Mouse (Mus musculus): ENCODE results near the gene Syn3. TPM values are rescaled to one million over a fixed set of nuclear protein-coding genes. Genes with fewer than 3 reads are reported as not detected.

The Syn3 gene
- polyA plus RNA-seq, 2 experiments = 1.9 to 2.0 TPM

DNA sequence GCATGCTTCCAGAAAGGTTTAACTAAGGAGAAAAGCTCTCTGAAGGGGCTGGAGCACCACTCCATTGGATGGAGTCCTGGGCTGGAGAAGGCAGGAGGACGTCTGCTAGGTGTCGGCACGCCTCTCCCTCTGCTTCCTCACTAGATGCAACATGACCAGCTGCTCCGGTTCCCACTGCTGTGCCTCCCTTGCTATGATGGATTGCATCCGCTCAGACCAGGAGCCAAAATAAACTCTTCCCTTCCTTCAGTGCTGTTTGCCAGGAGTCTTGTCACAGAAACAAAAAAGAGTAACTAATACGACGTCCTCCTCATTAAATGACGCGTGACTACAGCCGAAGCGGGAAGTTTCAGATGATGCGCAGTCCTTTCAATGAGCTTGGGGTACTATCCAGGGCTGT lies 129.9 kb downstream of the Syn3 start:
- no peak overlapping the region for H3K4me3 ChIP-seq (replicated peaks; ENCODE audit: low read length)
- H3K4me2 ChIP-seq (replicated peaks; ENCODE audit: low read depth, low read length, severe bottlenecking) = no peak overlapping the region
- WGBS = 69% methylated on average over 12 of the region's 12 CpGs
- H3K9ac ChIP-seq (ENCODE audit: low read depth, low read length, severe bottlenecking) = no peak overlapping the region
- no peak for TF ChIP-seq POLR2A (IDR thresholded peaks at IDR 0.05; ENCODE audit: borderline replicate concordance, extremely low read depth, insufficient read depth, insufficient read length)
- H3K9me3 ChIP-seq (ENCODE audit: control insufficient read depth, low read length) = no peaks in the 10 kb centered on the region
- no peaks in the 10 kb centered on the region for H3K36me3 ChIP-seq (ENCODE audit: control insufficient read depth, insufficient read depth, low read length)
- ATAC-seq (ENCODE audit: low FRiP score, low read depth) = no peak
- H3K4me1 ChIP-seq (ENCODE audit: control insufficient read depth, insufficient read depth, low read length) = peaks cover 36% of the 10 kb centered on the region
- no peak for DNase-seq (ENCODE audit: low spot score)
- H3K27me3 ChIP-seq (ENCODE audit: control insufficient read depth, insufficient read depth, low read length) = no peaks in the 10 kb centered on the region
- H3K27ac ChIP-seq (replicated peaks; ENCODE audit: low read depth, low read length) = no peak overlapping the region

DNA sequence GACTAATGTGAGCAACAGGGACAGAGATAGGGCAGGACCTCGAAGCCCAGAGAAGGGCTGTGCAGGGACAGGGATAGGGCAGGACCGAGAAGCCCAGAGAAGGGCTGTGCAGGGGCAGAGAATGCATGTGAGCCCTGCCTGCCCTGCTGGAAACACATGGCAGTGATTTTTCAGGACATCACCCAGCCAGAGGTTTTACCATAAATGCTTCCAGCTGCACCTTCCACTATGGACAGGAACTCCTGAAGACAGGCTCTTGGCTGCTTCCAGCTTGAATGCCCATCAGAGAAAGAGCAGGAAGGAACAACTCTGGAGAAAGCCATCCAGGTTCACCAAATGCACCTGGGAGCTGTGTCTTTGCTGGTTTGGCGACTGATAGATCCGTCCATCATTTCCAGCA lies 131.3 kb downstream of the Syn3 start:
- DNase-seq (ENCODE audit: low spot score) (no peak), ATAC-seq (ENCODE audit: low FRiP score, low read depth) (no peak)
- Histone ChIP-seq H3K27me3 (ENCODE audit: control insufficient read depth, insufficient read depth, low read length) (no peaks in the 10 kb centered on the region), H3K4me2 (replicated peaks; ENCODE audit: low read depth, low read length, severe bottlenecking) (no peak overlapping the region), H3K4me3 (replicated peaks; ENCODE audit: low read length) (no peak overlapping the region), H3K9me3 (ENCODE audit: control insufficient read depth, low read length) (no peaks in the 10 kb centered on the region), H3K4me1 (ENCODE audit: control insufficient read depth, insufficient read depth, low read length) (peaks cover 36% of the 10 kb centered on the region), H3K36me3 (ENCODE audit: control insufficient read depth, insufficient read depth, low read length) (no peaks in the 10 kb centered on the region), H3K9ac (ENCODE audit: low read depth, low read length, severe bottlenecking) (no peak overlapping the region), H3K27ac (replicated peaks; ENCODE audit: low read depth, low read length) (no peak overlapping the region)
- WGBS = 55% methylated on average over 4 of the region's 4 CpGs
- no peak for TF ChIP-seq POLR2A (IDR thresholded peaks at IDR 0.05; ENCODE audit: borderline replicate concordance, extremely low read depth, insufficient read depth, insufficient read length)

DNA sequence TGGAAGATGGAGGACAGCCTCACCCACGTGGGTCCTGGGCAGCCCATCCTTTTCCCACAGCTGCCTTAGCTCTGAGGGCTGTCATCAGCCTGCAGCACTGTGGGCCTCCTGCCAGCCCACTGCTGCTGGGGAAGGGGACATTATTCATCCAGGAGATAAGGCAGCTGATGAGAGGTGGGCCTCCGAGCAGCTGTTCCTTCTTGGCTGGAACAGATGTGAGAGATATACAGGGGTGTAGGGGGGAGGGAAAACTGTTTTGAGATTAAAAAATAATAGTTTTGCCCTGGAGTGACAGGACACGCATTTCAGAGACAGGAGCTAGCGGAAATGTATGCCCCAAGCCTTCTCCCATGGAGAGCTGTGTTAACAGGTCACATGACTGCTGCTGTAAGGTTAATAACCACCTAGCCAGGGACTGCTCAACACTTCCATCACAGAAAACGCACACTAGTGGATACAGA lies 133.0 kb downstream of the Syn3 start:
- Histone ChIP-seq H3K4me2 (replicated peaks; ENCODE audit: low read depth, low read length, severe bottlenecking) (no peak overlapping the region), H3K27ac (replicated peaks; ENCODE audit: low read depth, low read length) (no peak overlapping the region), H3K36me3 (ENCODE audit: control insufficient read depth, insufficient read depth, low read length) (no peaks in the 10 kb centered on the region), H3K4me1 (ENCODE audit: control insufficient read depth, insufficient read depth, low read length) (peaks cover 34% of the 10 kb centered on the region), H3K9me3 (ENCODE audit: control insufficient read depth, low read length) (no peaks in the 10 kb centered on the region), H3K9ac (ENCODE audit: low read depth, low read length, severe bottlenecking) (no peak overlapping the region), H3K27me3 (ENCODE audit: control insufficient read depth, insufficient read depth, low read length) (no peaks in the 10 kb centered on the region), H3K4me3 (replicated peaks; ENCODE audit: low read length) (no peak overlapping the region)
- ATAC-seq (ENCODE audit: low FRiP score, low read depth) (peak; percentile 84), DNase-seq (ENCODE audit: low spot score) (peak; percentile 79)
- TF ChIP-seq POLR2A (IDR thresholded peaks at IDR 0.05; ENCODE audit: borderline replicate concordance, extremely low read depth, insufficient read depth, insufficient read length) = no peak
- 34% methylated on average over 5 of the region's 5 CpGs for WGBS

DNA sequence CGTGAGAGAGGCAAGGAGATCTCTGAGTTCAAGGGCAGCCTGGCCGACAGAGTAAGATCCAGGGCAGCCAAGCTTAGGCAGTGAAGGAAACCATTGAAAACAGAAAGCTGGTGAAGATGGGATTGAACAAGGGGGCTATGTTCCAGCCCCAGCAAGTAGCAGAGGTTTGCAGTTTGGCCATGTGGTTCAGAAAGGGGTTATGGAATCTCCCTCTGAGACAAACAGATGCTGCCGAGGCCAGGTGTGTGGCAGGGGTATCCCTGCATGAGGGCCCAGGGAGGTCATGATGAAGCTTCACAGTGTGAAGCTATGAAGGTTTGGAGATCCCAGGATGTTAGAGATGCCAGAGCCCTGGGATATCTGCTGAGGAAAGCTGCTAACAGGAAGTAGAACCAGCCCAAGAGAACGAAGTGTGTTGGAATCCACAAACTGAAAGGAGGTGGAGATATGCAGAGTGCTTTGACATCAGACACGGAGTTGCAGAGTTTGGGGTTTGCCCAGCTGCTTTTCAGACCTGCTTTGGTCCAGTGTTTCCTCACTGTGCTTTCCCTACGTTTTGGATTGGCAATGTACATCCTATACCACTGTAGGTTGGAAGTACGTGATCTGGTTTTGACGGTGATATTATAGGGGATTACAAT lies 134.9 kb downstream of the Syn3 start:
- Histone ChIP-seq H3K4me2 (replicated peaks; ENCODE audit: low read depth, low read length, severe bottlenecking) (no peak overlapping the region), H3K4me3 (replicated peaks; ENCODE audit: low read length) (no peak overlapping the region), H3K9ac (ENCODE audit: low read depth, low read length, severe bottlenecking) (no peak overlapping the region), H3K4me1 (ENCODE audit: control insufficient read depth, insufficient read depth, low read length) (peaks cover 23% of the 10 kb centered on the region), H3K9me3 (ENCODE audit: control insufficient read depth, low read length) (no peaks in the 10 kb centered on the region), H3K27ac (replicated peaks; ENCODE audit: low read depth, low read length) (no peak overlapping the region), H3K27me3 (ENCODE audit: control insufficient read depth, insufficient read depth, low read length) (no peaks in the 10 kb centered on the region), H3K36me3 (ENCODE audit: control insufficient read depth, insufficient read depth, low read length) (no peaks in the 10 kb centered on the region)
- TF ChIP-seq POLR2A (IDR thresholded peaks at IDR 0.05; ENCODE audit: borderline replicate concordance, extremely low read depth, insufficient read depth, insufficient read length) = no peak
- DNase-seq (ENCODE audit: low spot score) (no peak), ATAC-seq (ENCODE audit: low FRiP score, low read depth) (no peak)
- WGBS = 81% methylated on average over 8 of the region's 8 CpGs

DNA sequence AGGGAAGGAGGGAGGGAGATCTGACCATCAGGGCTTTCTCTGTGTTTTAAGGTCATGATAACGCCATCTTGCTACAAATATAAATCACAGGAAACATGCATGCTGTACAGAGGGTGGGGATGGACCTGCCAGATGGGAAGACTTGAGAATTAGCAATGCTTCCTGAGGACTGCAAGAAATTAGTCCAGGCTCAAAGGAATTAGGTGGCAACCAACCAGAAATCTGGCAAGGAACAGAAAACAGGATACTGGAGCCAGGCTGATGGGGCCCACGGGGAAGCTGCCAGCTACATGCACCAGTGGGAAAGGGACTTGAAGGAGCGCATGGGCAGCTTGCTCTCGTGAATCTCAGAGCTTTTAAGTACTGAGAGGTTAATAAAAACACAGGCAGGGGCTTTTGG lies 139.0 kb downstream of the Syn3 start:
- no peak overlapping the region for H3K27ac ChIP-seq (replicated peaks; ENCODE audit: low read depth, low read length)
- no peaks in the 10 kb centered on the region for H3K27me3 ChIP-seq (ENCODE audit: control insufficient read depth, insufficient read depth, low read length)
- H3K4me1 ChIP-seq (ENCODE audit: control insufficient read depth, insufficient read depth, low read length) = peaks cover 3% of the 10 kb centered on the region; the same call in 1 of the 2 replicates
- ATAC-seq (ENCODE audit: low FRiP score, low read depth) (no peak), DNase-seq (ENCODE audit: low spot score) (peak; percentile 17)
- WGBS = 22% methylated on average over 4 of the region's 4 CpGs
- no peaks in the 10 kb centered on the region for H3K9me3 ChIP-seq (ENCODE audit: control insufficient read depth, low read length)
- no peak overlapping the region for H3K4me2 ChIP-seq (replicated peaks; ENCODE audit: low read depth, low read length, severe bottlenecking)
- no peak for TF ChIP-seq POLR2A (IDR thresholded peaks at IDR 0.05; ENCODE audit: borderline replicate concordance, extremely low read depth, insufficient read depth, insufficient read length)
- no peaks in the 10 kb centered on the region for H3K36me3 ChIP-seq (ENCODE audit: control insufficient read depth, insufficient read depth, low read length)
- H3K4me3 ChIP-seq (replicated peaks; ENCODE audit: low read length) = no peak overlapping the region
- no peak overlapping the region for H3K9ac ChIP-seq (ENCODE audit: low read depth, low read length, severe bottlenecking)
